ENCODE assay signal across 38 mouse cellular contexts in genomic region chr3:116952242-116952899, GRCm38 (mm10). TPM values are rescaled to one million over a fixed set of nuclear protein-coding genes. Genes with fewer than 3 reads are reported as not detected.
A peak's percentile ranks its signal among the peaks of the same experiment; 100 is the strongest.
DNase-seq lines count a peak whose midpoint lies in the region; ATAC-seq and TF ChIP-seq lines count a peak whose summit lies in the region.
"Had no signal": no experiment of that assay in that cellular context is flagged by ENCODE, and none has a peak within 500 bp of the region (broad histone marks: within the 10 kb centered on the region; RNA-seq: fewer than 3 reads in every experiment).

No protein-coding gene starts in this region.

- no peak for ATAC-seq in heart, embryonic 16.5 days (replicated peaks; ENCODE audit: extremely low read depth, insufficient read depth, low FRiP score)
- no peak for ATAC-seq in liver, embryonic 11.5 days (replicated peaks; ENCODE audit: low FRiP score)
- ATAC-seq: forebrain, embryonic 15.5 days; Patski had no signal

- no peak overlapping the region for H3K4me2 ChIP-seq in heart, embryonic 16.5 days (ENCODE audit: low read depth, low read length)
- no peak overlapping the region for H3K4me2 ChIP-seq in liver, embryonic 11.5 days
- H3K4me2 ChIP-seq: embryonic facial prominence, embryonic 13.5 days; forebrain, embryonic 15.5 days; hindbrain, embryonic 14.5 days; kidney, embryonic 15.5 days; limb, embryonic 15.5 days; midbrain, embryonic 12.5 days had no signal

- H3K9ac ChIP-seq in heart, embryonic 16.5 days (ENCODE audit: low read length), result no peak overlapping the region
- H3K9ac ChIP-seq in liver, adult 2 months (ENCODE audit: low read depth, low read length), result no peak overlapping the region
- H3K9ac ChIP-seq in liver, embryonic 11.5 days (ENCODE audit: low read depth, low read length), result no peak overlapping the region
- H3K9ac ChIP-seq: embryonic facial prominence, embryonic 13.5 days; forebrain, embryonic 15.5 days; hindbrain, embryonic 14.5 days; kidney, embryonic 15.5 days; limb, embryonic 15.5 days; midbrain, embryonic 12.5 days had no signal

- DNase-seq in adrenal gland, postnatal 25 days, result peak; percentile 6
- DNase-seq in adrenal gland, adult (ENCODE audit: inconsistent age in 2 of 2, low spot score in 1 of 2), result no peak
- DNase-seq in heart, embryonic 10.5 days (ENCODE audit: low spot score), result no peak
- peak; percentile 65 for DNase-seq in liver, adult 2 months (ENCODE audit: extremely low read depth, low read depth, low spot score)
- DNase-seq in liver, embryonic 11.5 days (ENCODE audit: low spot score), result no peak
- DNase-seq in lung, postnatal 25 days (ENCODE audit: low spot score), result peak; percentile 59
- DNase-seq in embryonic facial prominence, embryonic 10.5 days (ENCODE audit: low spot score), result no peak
- DNase-seq: cerebellum, adult 11-12 months; cerebellum, adult 9-11 months; embryo, embryonic 11 days; kidney, postnatal 25 days; right cerebral cortex, postnatal 14 days; thymus, postnatal 4 days had no signal

- no peaks in the 10 kb centered on the region for H3K27me3 ChIP-seq in heart, embryonic 16.5 days (ENCODE audit: control insufficient read depth, insufficient read depth, low read length)
- H3K27me3 ChIP-seq in heart, embryonic 10.5 days (ENCODE audit: insufficient read depth, poor library complexity, severe bottlenecking), result no peaks in the 10 kb centered on the region
- H3K27me3 ChIP-seq in liver, adult 2 months (ENCODE audit: control insufficient read depth, insufficient read depth, low read length), result no peaks in the 10 kb centered on the region
- H3K27me3 ChIP-seq in liver, embryonic 11.5 days (replicated peaks; ENCODE audit: control insufficient read depth, insufficient read depth, low read length), result no peaks in the 10 kb centered on the region
- H3K27me3 ChIP-seq in embryonic facial prominence, embryonic 10.5 days (replicated peaks; ENCODE audit: low read depth, poor library complexity, severe bottlenecking), result no peaks in the 10 kb centered on the region
- H3K27me3 ChIP-seq: embryonic facial prominence, embryonic 13.5 days; forebrain, embryonic 15.5 days; kidney, embryonic 15.5 days; limb, embryonic 15.5 days; midbrain, embryonic 12.5 days; Patski had no signal

- TF ChIP-seq POLR2A in liver, adult 2 months (IDR thresholded peaks at IDR 0.05; ENCODE audit: extremely low read depth, insufficient read depth, low read length), result no peak

- H3K9me3 ChIP-seq in heart, embryonic 16.5 days (replicated peaks; ENCODE audit: control insufficient read depth, low read length), result no peaks in the 10 kb centered on the region
- no peaks in the 10 kb centered on the region for H3K9me3 ChIP-seq in heart, embryonic 10.5 days
- H3K9me3 ChIP-seq in liver, embryonic 11.5 days (ENCODE audit: control insufficient read depth, low read length), result no peaks in the 10 kb centered on the region
- H3K9me3 ChIP-seq in embryonic facial prominence, embryonic 10.5 days, result no peaks in the 10 kb centered on the region
- H3K9me3 ChIP-seq: embryonic facial prominence, embryonic 13.5 days; forebrain, embryonic 10.5 days; forebrain, embryonic 15.5 days; kidney, embryonic 15.5 days; limb, embryonic 10.5 days; limb, embryonic 15.5 days; megakaryocyte, embryonic 14.5 days; midbrain, embryonic 12.5 days had no signal

- WGBS in heart, embryonic 16.5 days, result 74% methylated on average over 8 of the region's 8 CpGs
- WGBS in heart, embryonic 10.5 days, result 76% methylated on average over 8 of the region's 8 CpGs
- 54% methylated on average over 8 of the region's 8 CpGs for WGBS in liver, adult 2 months
- WGBS in liver, embryonic 11.5 days, result 73% methylated on average over 8 of the region's 8 CpGs
- WGBS in embryonic facial prominence, embryonic 10.5 days, result 76% methylated on average over 8 of the region's 8 CpGs

- TF ChIP-seq CTCF in liver, adult 2 months (IDR thresholded peaks at IDR 0.05; ENCODE audit: low read depth, low read length), result no peak

- H3K79me2 ChIP-seq in liver, adult 2 months (ENCODE audit: control insufficient read depth, insufficient read depth, low read length), result peaks cover 15% of the 10 kb centered on the region; the same call in 1 of the 2 replicates

- 0 out of 2 replicates have a peak, but pooled peaks cover 3% of the 10 kb centered on the region for H3K4me1 ChIP-seq in heart, embryonic 16.5 days (ENCODE audit: control insufficient read depth, insufficient read depth, low read length)
- no peaks in the 10 kb centered on the region for H3K4me1 ChIP-seq in heart, embryonic 10.5 days
- H3K4me1 ChIP-seq in liver, adult 2 months (ENCODE audit: control insufficient read depth, insufficient read depth, low read length), result peaks cover 39% of the 10 kb centered on the region
- H3K4me1 ChIP-seq in liver, embryonic 11.5 days (replicated peaks; ENCODE audit: control insufficient read depth, insufficient read depth, low read length), result no peaks in the 10 kb centered on the region
- H3K4me1 ChIP-seq in embryonic facial prominence, embryonic 10.5 days, result no peaks in the 10 kb centered on the region
- H3K4me1 ChIP-seq: embryonic facial prominence, embryonic 13.5 days; forebrain, embryonic 10.5 days; forebrain, embryonic 15.5 days; kidney, embryonic 15.5 days; limb, embryonic 10.5 days; limb, embryonic 15.5 days; megakaryocyte, embryonic 14.5 days; midbrain, embryonic 12.5 days had no signal

- H3K4me3 ChIP-seq in heart, embryonic 16.5 days (ENCODE audit: low read length), result no peak overlapping the region
- no peak overlapping the region for H3K4me3 ChIP-seq in heart, embryonic 10.5 days
- H3K4me3 ChIP-seq in liver, adult 2 months (ENCODE audit: insufficient read depth, low read depth, low read length), result no peak overlapping the region
- no peak overlapping the region for H3K4me3 ChIP-seq in liver, embryonic 11.5 days (ENCODE audit: low read depth, low read length)
- H3K4me3 ChIP-seq in embryonic facial prominence, embryonic 10.5 days, result no peak overlapping the region
- H3K4me3 ChIP-seq: embryonic facial prominence, embryonic 13.5 days; forebrain, embryonic 10.5 days; forebrain, embryonic 15.5 days; kidney, embryonic 15.5 days; limb, embryonic 10.5 days; limb, embryonic 15.5 days; megakaryocyte, embryonic 14.5 days; midbrain, embryonic 12.5 days had no signal

- H3K27ac ChIP-seq in heart, embryonic 16.5 days (ENCODE audit: low read length), result 0 out of 2 replicates have a peak overlapping the region, but pooled peaks have one; percentile 15
- H3K27ac ChIP-seq in heart, embryonic 10.5 days, result no peak overlapping the region
- H3K27ac ChIP-seq in liver, adult 2 months (replicated peaks; ENCODE audit: insufficient read depth, low read depth, low read length), result peak overlapping the region; percentile 82
- H3K27ac ChIP-seq in liver, embryonic 11.5 days (ENCODE audit: low read depth, low read length), result no peak overlapping the region
- H3K27ac ChIP-seq in embryonic facial prominence, embryonic 10.5 days (replicated peaks), result no peak overlapping the region
- H3K27ac ChIP-seq: embryonic facial prominence, embryonic 13.5 days; forebrain, embryonic 10.5 days; forebrain, embryonic 15.5 days; hindbrain, embryonic 14.5 days; kidney, embryonic 15.5 days; limb, embryonic 10.5 days; limb, embryonic 15.5 days; midbrain, embryonic 12.5 days had no signal

- H3K36me3 ChIP-seq in heart, embryonic 16.5 days (ENCODE audit: control insufficient read depth, insufficient read depth), result no peaks in the 10 kb centered on the region
- H3K36me3 ChIP-seq in heart, embryonic 10.5 days, result no peaks in the 10 kb centered on the region
- H3K36me3 ChIP-seq in liver, adult 2 months (ENCODE audit: control insufficient read depth, insufficient read depth, low read length), result peaks cover 17% of the 10 kb centered on the region
- no peaks in the 10 kb centered on the region for H3K36me3 ChIP-seq in liver, embryonic 11.5 days (ENCODE audit: control insufficient read depth, insufficient read depth, low read length)
- no peaks in the 10 kb centered on the region for H3K36me3 ChIP-seq in embryonic facial prominence, embryonic 10.5 days (replicated peaks)
- H3K36me3 ChIP-seq: embryonic facial prominence, embryonic 13.5 days; forebrain, embryonic 10.5 days; kidney, embryonic 15.5 days; limb, embryonic 10.5 days; limb, embryonic 15.5 days; midbrain, embryonic 12.5 days had no signal

RNA-seq across cellular contexts. Expression of gene 4930455H04Rik, which starts 15.7 kb away (rescaled TPM):
- total RNA-seq in adrenal gland, postnatal 25 days (2021), result not detected in 2 replicates
- polyA plus RNA-seq in heart, embryonic 16.5 days (2015; fragmentation: Nextera tagmentation; extraction: Ambion mirVana), result 0.14 TPM in 1 of 2 replicates, not detected in the other
- not detected in 2 replicates for polyA plus RNA-seq in heart, embryonic 10.5 days (2016; fragmentation: Nextera tagmentation; extraction: Ambion mirVana)
- 0.09 TPM in 1 of 2 replicates, not detected in the other for total RNA-seq in liver, adult 2 months (2014; rRNA removed)
- polyA plus RNA-seq in liver, adult 2 months (2012; rRNA removed), result not detected in 2 replicates
- not detected in 2 replicates for polyA plus RNA-seq in liver, embryonic 11.5 days (2014; fragmentation: Nextera tagmentation; extraction: Ambion mirVana)
- not detected in 2 replicates for polyA plus RNA-seq in embryonic facial prominence, embryonic 10.5 days (2016; fragmentation: Nextera tagmentation; extraction: Ambion mirVana)
- total RNA-seq: gastrocnemius, adult 18-20 months; gastrocnemius, postnatal 4 days; heart, postnatal 25 days; layer of hippocampus, adult 18-20 months; layer of hippocampus, postnatal 14 days; left cerebral cortex, postnatal 10 days; MEL had no signal
- polyA plus RNA-seq: embryonic facial prominence, embryonic 13.5 days; forebrain, embryonic 10.5 days; forebrain, embryonic 15.5 days; frontal cortex, adult 2 months; hindbrain, embryonic 14.5 days; intestine, postnatal 0 days; kidney, embryonic 15.5 days; limb, embryonic 10.5 days; limb, embryonic 15.5 days; liver, embryonic 16.5 days; midbrain, embryonic 12.5 days; neural tube, embryonic 14.5 days; Patski; small intestine, adult 2 months; stomach, embryonic 14.5 days; thymus, postnatal 0 days had no signal

RNA-seq across cellular contexts. Expression of gene Palmd, which starts 16.4 kb away (rescaled TPM):
- 56.5 and 66.8 TPM in 2 replicates for total RNA-seq in adrenal gland, postnatal 25 days (2021)
- 16.3 and 19.8 TPM in 2 replicates for polyA plus RNA-seq in heart, embryonic 16.5 days (2015; fragmentation: Nextera tagmentation; extraction: Ambion mirVana)
- polyA plus RNA-seq in heart, embryonic 10.5 days (2016; fragmentation: Nextera tagmentation; extraction: Ambion mirVana), result 3.9 and 6.6 TPM in 2 replicates
- 14.2 and 16.5 TPM in 2 replicates for total RNA-seq in liver, adult 2 months (2014; rRNA removed)
- 6.6 and 6.9 TPM in 2 replicates for polyA plus RNA-seq in liver, adult 2 months (2012; rRNA removed)
- 4.6 and 4.8 TPM in 2 replicates for polyA plus RNA-seq in liver, embryonic 11.5 days (2014; fragmentation: Nextera tagmentation; extraction: Ambion mirVana)
- 0.88 and 1.5 TPM in 2 replicates for polyA plus RNA-seq in embryonic facial prominence, embryonic 10.5 days (2016; fragmentation: Nextera tagmentation; extraction: Ambion mirVana)
- total RNA-seq: MEL had no signal

Comparison
In these comparisons a context has a peak if more than half of its experiments do, and no peak if none do; other contexts are left out.
1. DNase-seq: peak in adrenal gland, postnatal 25 days (single experiment), liver, adult 2 months (single experiment) and lung, postnatal 25 days (single experiment); none in adrenal gland, adult (0 of 2), heart, embryonic 10.5 days (single experiment), liver, embryonic 11.5 days (single experiment) and embryonic facial prominence, embryonic 10.5 days (single experiment).
2. H3K27ac ChIP-seq: peak in heart, embryonic 16.5 days (single experiment) and liver, adult 2 months (single experiment); none in heart, embryonic 10.5 days (single experiment), liver, embryonic 11.5 days (single experiment) and embryonic facial prominence, embryonic 10.5 days (single experiment).